Mouse (Mus musculus) myocyte (in vitro differentiated cells): ENCODE measurements around the gene Nudt13. TPM values are rescaled to one million over a fixed set of nuclear protein-coding genes. Genes with fewer than 3 reads are reported as not detected.

Experiments
- H3K27me3 ChIP-seq: one replicate; pipeline ENCODE4 v1.6.1; 2011; ENCODE audit not compliant: control insufficient read depth, insufficient read depth, insufficient read length
- H3K36me3 ChIP-seq: one replicate; pipeline ENCODE4 v1.6.1; 2011; ENCODE audit not compliant: control insufficient read depth, insufficient read depth
- H3K4me2 ChIP-seq: one replicate; pipeline ENCODE4 v1.6.1; 2011; ENCODE audit warnings: low read depth, control low read depth
- H3K4me3 ChIP-seq: one replicate; pipeline ENCODE4 v1.5.1; 2011; ENCODE audit warnings: mild to moderate bottlenecking, control low read depth, moderate library complexity
- H3K79me2 ChIP-seq: one replicate; pipeline ENCODE4 v1.6.1; 2011; ENCODE audit not compliant: control insufficient read depth, insufficient read depth
- H3ac ChIP-seq: one replicate; pipeline ENCODE4 v1.6.1; 2011; ENCODE audit not compliant: control insufficient read depth, insufficient read length
- CEBPB ChIP-seq: IDR thresholded peaks from 2 replicates; pipeline ENCODE4 v1.6.1; 2011; ENCODE audit warnings: mild to moderate bottlenecking, moderate library complexity; ENCODE audit not compliant: poor library complexity, insufficient read depth, severe bottlenecking
- E2F4 ChIP-seq: IDR thresholded peaks from one replicate; pipeline ENCODE4 v1.6.1; 2011; ENCODE audit warnings: mild to moderate bottlenecking, control low read depth, moderate library complexity; ENCODE audit not compliant: insufficient read depth
- MAX ChIP-seq: IDR thresholded peaks from one replicate; pipeline ENCODE4 v1.6.1; 2011; ENCODE audit warnings: low read depth, mild to moderate bottlenecking, control low read depth
- MYOD1 ChIP-seq, 3 experiments: IDR thresholded peaks; one replicate each; pipeline ENCODE4 v1.6.1; 2011; ENCODE audit warnings: control low read depth in 2 of 3, low read depth in 2 of 3, mild to moderate bottlenecking in 2 of 3, moderate library complexity in 1 of 3; ENCODE audit not compliant: insufficient read length in 2 of 3, control insufficient read depth in 1 of 3
- MYOG ChIP-seq, 3 experiments: IDR thresholded peaks; one replicate each; pipeline ENCODE4 v1.6.1; 2011; ENCODE audit warnings: control low read depth in 2 of 3, low read depth in 2 of 3, mild to moderate bottlenecking in 2 of 3; ENCODE audit not compliant: insufficient read length in 2 of 3, control insufficient read depth in 1 of 3, insufficient read depth in 1 of 3
- POLR2A ChIP-seq: IDR thresholded peaks from one replicate; pipeline ENCODE4 v1.6.1; 2011; ENCODE audit warnings: low read depth, mild to moderate bottlenecking, control low read depth, moderate library complexity; ENCODE audit not compliant: insufficient read length
- POLR2AphosphoS2 ChIP-seq: IDR thresholded peaks from one replicate; pipeline ENCODE4 v1.6.1; 2011; ENCODE audit warnings: low read depth, control low read depth; ENCODE audit not compliant: insufficient read length
- REST ChIP-seq: IDR thresholded peaks from one replicate; pipeline ENCODE4 v1.6.1; 2011; ENCODE audit warnings: mild to moderate bottlenecking, control low read depth, moderate library complexity; ENCODE audit not compliant: insufficient read depth, insufficient read length
- SRF ChIP-seq: IDR thresholded peaks from one replicate; pipeline ENCODE4 v1.6.1; 2011; ENCODE audit warnings: low read depth; ENCODE audit not compliant: control insufficient read depth, insufficient read length
- TCF12 ChIP-seq: IDR thresholded peaks from one replicate; pipeline ENCODE4 v1.6.1; 2011; ENCODE audit warnings: mild to moderate bottlenecking, control low read depth; ENCODE audit not compliant: poor library complexity, insufficient read depth, severe bottlenecking
- TCF3 ChIP-seq: IDR thresholded peaks from one replicate; pipeline ENCODE4 v1.6.1; 2011; ENCODE audit warnings: low read depth, control low read depth; ENCODE audit not compliant: insufficient read length
- USF1 ChIP-seq: IDR thresholded peaks from one replicate; pipeline ENCODE4 v1.6.1; 2011; ENCODE audit warnings: low read depth, mild to moderate bottlenecking, control low read depth, moderate library complexity
- polyA plus RNA-seq: library from polyadenylated mRNA; unstranded; fragments of >200 nt; fragmentation: generic; extraction: Trizol; gene quantifications from one replicate; pipeline ENCODE4 v1.2.1, GENCODE M21; 2012; ENCODE audit warnings: missing spikeins

Nudt13 gene
- polyA plus RNA-seq, 1 experiment: 11.1 TPM

DNA sequence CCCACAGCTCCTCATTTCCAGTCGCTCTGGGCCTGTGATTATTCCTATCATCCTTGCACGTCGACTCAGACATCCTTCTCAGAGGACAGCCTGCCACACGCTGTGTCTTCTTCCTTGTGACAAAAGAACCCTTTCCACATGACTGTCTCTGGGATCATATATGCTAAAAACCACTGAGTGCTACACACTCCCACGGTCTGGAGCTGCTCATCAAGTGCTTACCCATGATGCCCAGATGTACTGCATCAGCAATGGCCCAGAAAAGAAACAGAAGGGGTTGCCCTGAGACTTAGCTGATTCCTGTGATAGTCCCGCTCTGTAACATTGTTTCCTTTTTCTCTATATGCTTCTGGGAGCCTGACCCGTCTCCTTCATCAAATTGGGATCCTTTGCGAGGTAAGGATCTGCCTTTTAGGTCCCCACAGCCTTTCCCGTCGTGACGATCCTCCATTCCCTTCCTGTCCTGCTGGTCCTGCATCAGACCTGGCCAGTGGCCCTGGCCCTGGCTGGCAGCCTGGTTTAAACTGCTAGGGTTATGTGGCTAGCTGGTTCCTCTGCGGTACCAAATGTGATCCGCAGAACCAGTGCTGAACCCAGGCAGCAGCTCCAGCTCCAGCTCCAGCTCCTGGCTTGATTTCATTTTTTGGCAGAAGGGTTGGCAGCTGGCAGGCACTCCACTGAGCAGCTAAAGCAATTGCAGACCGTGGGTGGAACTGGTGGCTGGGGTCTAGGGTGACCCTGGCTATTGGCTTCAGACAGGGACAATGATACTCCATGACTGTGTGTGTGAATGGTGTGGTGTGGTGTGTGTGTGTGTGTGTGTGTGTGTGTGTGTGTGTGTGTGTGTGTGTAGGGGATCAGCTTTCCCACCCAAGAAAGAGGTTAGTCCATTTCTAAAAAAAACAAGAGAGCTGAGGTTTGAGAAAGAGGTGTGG, 44.0 kb upstream of the Nudt13 start:
- TF ChIP-seq POLR2A: no peak
- no peak for TF ChIP-seq USF1
- no peak for TF ChIP-seq E2F4
- TF ChIP-seq POLR2AphosphoS2: no peak
- TF ChIP-seq MYOD1 (IDR thresholded peaks at IDR 0.05; ENCODE audit: control insufficient read depth in 1 of 3, insufficient read length in 2 of 3, low read depth in 2 of 3): no peak
- no peak for TF ChIP-seq REST
- no peak for TF ChIP-seq SRF
- no peak for TF ChIP-seq MYOG (IDR thresholded peaks at IDR 0.05; ENCODE audit: control insufficient read depth in 1 of 3, insufficient read depth in 1 of 3, insufficient read length in 2 of 3, low read depth in 2 of 3)
- no peak overlapping the region for H3ac ChIP-seq
- H3K4me3 ChIP-seq: no peak overlapping the region
- no peak overlapping the region for H3K4me2 ChIP-seq
- no peaks in the 10 kb centered on the region for H3K27me3 ChIP-seq
- no peaks in the 10 kb centered on the region for H3K79me2 ChIP-seq
- no peaks in the 10 kb centered on the region for H3K36me3 ChIP-seq

DNA sequence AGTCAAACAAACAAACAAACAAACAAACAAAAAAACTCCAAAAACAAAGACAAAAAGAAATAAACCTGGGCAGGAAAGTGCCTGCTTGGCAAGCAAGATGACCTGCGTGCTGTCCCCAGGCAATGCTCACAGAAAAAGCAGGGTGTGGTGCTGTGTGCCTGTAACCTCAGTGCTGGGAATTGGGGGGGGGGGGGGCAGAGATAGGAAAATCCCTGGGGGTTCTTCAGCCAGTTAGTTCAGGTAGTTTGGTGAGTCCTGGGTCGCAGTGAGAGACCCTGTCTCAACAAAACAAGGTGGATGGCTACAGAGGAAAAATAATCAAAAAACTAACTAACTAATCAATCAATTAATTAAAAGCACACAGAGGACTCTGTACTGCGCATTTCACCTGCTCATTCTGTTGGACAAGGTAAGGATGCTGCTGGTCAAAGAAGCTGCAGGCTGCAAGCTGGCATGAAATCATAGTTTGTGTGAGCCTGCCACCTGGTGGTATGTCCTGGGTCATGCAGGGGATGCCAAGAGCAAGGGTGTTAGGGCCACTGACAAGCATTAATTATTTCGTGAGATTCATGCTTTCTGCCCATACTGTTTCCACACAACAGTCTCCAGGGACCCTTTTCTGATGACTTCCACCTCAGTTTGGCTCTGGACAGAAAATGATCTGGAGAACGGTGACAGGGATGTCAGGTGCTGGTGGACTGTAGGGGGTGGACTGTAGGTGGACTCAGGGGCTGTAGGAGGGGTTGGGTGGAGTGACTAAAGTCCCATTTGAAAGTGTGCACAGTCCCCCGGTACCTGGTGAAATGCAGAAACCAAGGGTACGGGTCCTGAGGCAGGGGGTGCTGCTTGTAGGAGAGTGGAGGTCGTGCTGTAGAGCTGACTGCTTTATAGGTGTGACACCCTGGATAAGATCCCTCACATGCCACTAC, 36.0 kb upstream of the Nudt13 start:
- H3K79me2 ChIP-seq: no peaks in the 10 kb centered on the region
- TF ChIP-seq TCF12 (no peak), MAX (no peak), E2F4 (no peak), TCF3 (no peak), SRF (no peak)
- H3K4me2 ChIP-seq: no peak overlapping the region
- H3ac ChIP-seq: no peak overlapping the region
- no peak overlapping the region for H3K4me3 ChIP-seq
- H3K36me3 ChIP-seq: no peaks in the 10 kb centered on the region
- H3K27me3 ChIP-seq: peaks cover 36% of the 10 kb centered on the region

GRCm38 (mm10) chr14:20262346-20262745, 32.2 kb upstream of the Nudt13 start:
- Histone ChIP-seq H3K36me3 (no peaks in the 10 kb centered on the region), H3K27me3 (peaks cover 42% of the 10 kb centered on the region), H3K4me3 (no peak overlapping the region), H3ac (no peak overlapping the region), H3K4me2 (no peak overlapping the region), H3K79me2 (no peaks in the 10 kb centered on the region)
- TF ChIP-seq TCF3 (no peak), USF1 (no peak), CEBPB (no peak), POLR2AphosphoS2 (no peak), POLR2A (no peak), REST (no peak), E2F4 (no peak), MAX (no peak), MYOG (IDR thresholded peaks at IDR 0.05; ENCODE audit: control insufficient read depth in 1 of 3, insufficient read depth in 1 of 3, insufficient read length in 2 of 3, low read depth in 2 of 3) (no peak), MYOD1 (IDR thresholded peaks at IDR 0.05; ENCODE audit: control insufficient read depth in 1 of 3, insufficient read length in 2 of 3, low read depth in 2 of 3) (no peak)

- Histone ChIP-seq H3K79me2 (no peaks in the 10 kb centered on the region), H3K27me3 (peaks cover 27% of the 10 kb centered on the region), H3K36me3 (no peaks in the 10 kb centered on the region), H3ac (no peak overlapping the region), H3K4me3 (no peak overlapping the region), H3K4me2 (no peak overlapping the region)
- TF ChIP-seq TCF12 (no peak), TCF3 (no peak), USF1 (no peak), MYOG (IDR thresholded peaks at IDR 0.05; ENCODE audit: control insufficient read depth in 1 of 3, insufficient read depth in 1 of 3, insufficient read length in 2 of 3, low read depth in 2 of 3) (no peak), E2F4 (no peak), REST (no peak), POLR2AphosphoS2 (no peak), CEBPB (no peak), MYOD1 (IDR thresholded peaks at IDR 0.05; ENCODE audit: control insufficient read depth in 1 of 3, insufficient read length in 2 of 3, low read depth in 2 of 3) (no peak), MAX (no peak), POLR2A (no peak), SRF (no peak)
Measured at GRCm38 (mm10) chr14:20268421-20268820, 26.1 kb upstream of the Nudt13 start.
